Mouse (Mus musculus): ENCODE measurements around the gene Kmo.

Gene Kmo

GRCm38 (mm10) chr1:175693429-175693960 lies 73.3 kb downstream of the Kmo start:
- no peak for DNase-seq (ENCODE audit: low read depth)

GRCm38 (mm10) chr1:175698293-175698692 lies 78.1 kb downstream of the Kmo start, which contains the start of gene Wdr64:
TSS of gene Wdr64 (plus strand) at chr1:175698593.
- DNase-seq (ENCODE audit: low read depth), result no peak

- no peak for DNase-seq (ENCODE audit: low read depth)
Observed at GRCm38 (mm10) chr1:175699375-175699774, 79.2 kb downstream of the Kmo start.

- DNase-seq (ENCODE audit: low read depth), result no peak
Observed at GRCm38 (mm10) chr1:175699796-175700195, 79.6 kb downstream of the Kmo start.

- no peak for DNase-seq (ENCODE audit: low read depth)
Observed at GRCm38 (mm10) chr1:175701145-175701544, 81.0 kb downstream of the Kmo start.

GRCm38 (mm10) chr1:175707599-175707998 lies 87.4 kb downstream of the Kmo start:
- DNase-seq (ENCODE audit: low read depth), result no peak

GRCm38 (mm10) chr1:175708013-175708412 lies 87.8 kb downstream of the Kmo start:
- DNase-seq (ENCODE audit: low read depth), result no peak
